Mouse (Mus musculus) G1E (cell line): Measurements from ENCODE around the gene Pax5. TPM values are rescaled to one million over a fixed set of nuclear protein-coding genes. Genes with fewer than 3 reads are reported as not detected.

Source experiments
- ATAC-seq: 2 replicates; pipeline ENCODE4 v1.8.0; 2016; ENCODE audit warnings: mild to moderate bottlenecking; ENCODE audit not compliant: insufficient number of reproducible peaks, poor library complexity, low FRiP score, severe bottlenecking; ENCODE audit errors: extremely low read depth
- DNase-seq: peaks from one replicate; pipeline ENCODE4 v3.0.0; 2012; ENCODE audit warnings: low spot score
- H3K27me3 ChIP-seq: 2 replicates; pipeline ENCODE4 v1.6.1; 2012; ENCODE audit warnings: mild to moderate bottlenecking, low read length, inconsistent platforms; ENCODE audit not compliant: insufficient read depth
- H3K36me3 ChIP-seq: replicated peaks from 2 replicates; pipeline ENCODE3; 2012; ENCODE audit warnings: mild to moderate bottlenecking, inconsistent platforms
- H3K4me1 ChIP-seq: 2 replicates; pipeline ENCODE4 v1.6.1; 2012; ENCODE audit warnings: low read depth, low read length, inconsistent platforms, mixed read lengths; ENCODE audit not compliant: insufficient read depth
- H3K4me3 ChIP-seq: 2 replicates; pipeline ENCODE4 v1.5.1; 2012; ENCODE audit warnings: low read depth, mild to moderate bottlenecking, inconsistent platforms, low read length, moderate library complexity, mixed read lengths
- H3K9me3 ChIP-seq: replicated peaks from 2 replicates; pipeline ENCODE4 v1.6.1; 2012; ENCODE audit warnings: inconsistent platforms
- CTCF ChIP-seq: IDR thresholded peaks from 2 replicates; pipeline ENCODE4 v1.5.1; 2012; ENCODE audit warnings: low read depth, low read length, inconsistent platforms, mixed read lengths
- GATA1 ChIP-seq: IDR thresholded peaks from 2 replicates; pipeline ENCODE4 v1.6.1; 2012; ENCODE audit warnings: borderline replicate concordance, low read length, inconsistent platforms, mixed read lengths
- GATA2 ChIP-seq: IDR thresholded peaks from 2 replicates; pipeline ENCODE4 v1.6.1; 2012; ENCODE audit warnings: low read depth, low read length, inconsistent platforms, borderline replicate concordance
- POLR2AphosphoS5 ChIP-seq: IDR thresholded peaks from 2 replicates; pipeline ENCODE4 v1.6.1; 2012; ENCODE audit warnings: low read depth, low read length, inconsistent platforms; ENCODE audit not compliant: insufficient replicate concordance
- TAL1 ChIP-seq: conservative IDR thresholded peaks from 2 replicates; pipeline ENCODE4 v1.6.1; 2012; ENCODE audit warnings: low read depth, low read length, inconsistent platforms, mixed read lengths
- polyA plus RNA-seq: library from polyadenylated mRNA; stranded (reverse); fragments of >175 nt; gene quantifications from 2 replicates; pipeline ENCODE4 v1.2.3, GENCODE M21; 2012
- total RNA-seq, 2 experiments: library from RNA; stranded (forward) in 1 of 2; stranded (reverse) in 1 of 2; fragments of 200-1000 nt in 1 of 2; fragments of >200 nt in 1 of 2; fragmentation: Nextera tagmentation in 1 of 2; gene quantifications; 2 replicates each; pipeline ENCODE4 v1.2.3; 2014 to 2017

The Pax5 gene
- total and polyA plus RNA-seq, 3 experiments: 0.22 TPM; not detected in 2

- Histone ChIP-seq H3K27me3 (peaks cover 30% of the 10 kb centered on the region), H3K9me3 (peaks cover 3% of the 10 kb centered on the region), H3K4me3 (no peak overlapping the region), H3K36me3 (no peaks in the 10 kb centered on the region), H3K4me1 (no peaks in the 10 kb centered on the region)
- TF ChIP-seq TAL1: no peak
- peak; percentile 59 for TF ChIP-seq CTCF
- no peak for TF ChIP-seq POLR2AphosphoS5
- peak; percentile 6 for DNase-seq
- no peak for ATAC-seq
Observed at GRCm38 (mm10) chr4:44669485-44670181, 40.7 kb downstream of the Pax5 start.

GRCm38 (mm10) chr4:44668574-44668973 lies 41.7 kb downstream of the Pax5 start:
- Histone ChIP-seq H3K4me3 (no peak overlapping the region), H3K27me3 (peaks cover 23% of the 10 kb centered on the region), H3K36me3 (no peaks in the 10 kb centered on the region), H3K4me1 (no peaks in the 10 kb centered on the region), H3K9me3 (peaks cover 3% of the 10 kb centered on the region)
- DNase-seq (no peak), ATAC-seq (no peak)
- TF ChIP-seq GATA2 (no peak), CTCF (no peak), GATA1 (no peak), POLR2AphosphoS5 (no peak), TAL1 (no peak)

GRCm38 (mm10) chr4:44668172-44668571 lies 42.1 kb downstream of the Pax5 start:
- no peak for TF ChIP-seq TAL1
- no peak for TF ChIP-seq GATA1
- no peak for TF ChIP-seq CTCF
- TF ChIP-seq POLR2AphosphoS5: no peak
- TF ChIP-seq GATA2: no peak
- Histone ChIP-seq H3K36me3 (no peaks in the 10 kb centered on the region), H3K4me3 (no peak overlapping the region), H3K27me3 (peaks cover 20% of the 10 kb centered on the region), H3K9me3 (peaks cover 3% of the 10 kb centered on the region), H3K4me1 (no peaks in the 10 kb centered on the region)
- no peak for DNase-seq
- no peak for ATAC-seq

GRCm38 (mm10) chr4:44667369-44667768 lies 42.9 kb downstream of the Pax5 start:
- TF ChIP-seq POLR2AphosphoS5 (no peak), TAL1 (no peak), CTCF (no peak), GATA1 (no peak), GATA2 (no peak)
- Histone ChIP-seq H3K4me3 (no peak overlapping the region), H3K9me3 (peaks cover 3% of the 10 kb centered on the region), H3K27me3 (peaks cover 12% of the 10 kb centered on the region), H3K4me1 (no peaks in the 10 kb centered on the region), H3K36me3 (no peaks in the 10 kb centered on the region)
- DNase-seq (no peak), ATAC-seq (no peak)

GRCm38 (mm10) chr4:44664767-44665056 lies 45.6 kb downstream of the Pax5 start:
- H3K9me3 ChIP-seq: peaks cover 3% of the 10 kb centered on the region
- DNase-seq (no peak), ATAC-seq (no peak)
- H3K4me3 ChIP-seq: no peak overlapping the region
- peaks cover 11% of the 10 kb centered on the region for H3K27me3 ChIP-seq
- no peaks in the 10 kb centered on the region for H3K4me1 ChIP-seq
- TF ChIP-seq GATA2: no peak
- TF ChIP-seq CTCF: no peak
- no peak for TF ChIP-seq TAL1
- no peak for TF ChIP-seq POLR2AphosphoS5
- no peak for TF ChIP-seq GATA1
- H3K36me3 ChIP-seq: no peaks in the 10 kb centered on the region

GRCm38 (mm10) chr4:44664004-44664766 lies 46.1 kb downstream of the Pax5 start:
- Histone ChIP-seq H3K4me3 (no peak overlapping the region), H3K36me3 (no peaks in the 10 kb centered on the region), H3K4me1 (no peaks in the 10 kb centered on the region), H3K27me3 (peaks cover 14% of the 10 kb centered on the region), H3K9me3 (no peaks in the 10 kb centered on the region)
- TF ChIP-seq CTCF: no peak
- no peak for TF ChIP-seq GATA1
- no peak for TF ChIP-seq POLR2AphosphoS5
- TF ChIP-seq GATA2: no peak
- TF ChIP-seq TAL1: no peak
- ATAC-seq: no peak
- DNase-seq: no peak

GRCm38 (mm10) chr4:44663489-44663888 lies 46.8 kb downstream of the Pax5 start:
- DNase-seq (no peak), ATAC-seq (no peak)
- no peak for TF ChIP-seq GATA2
- no peak for TF ChIP-seq TAL1
- no peak for TF ChIP-seq POLR2AphosphoS5
- TF ChIP-seq CTCF: no peak
- no peak for TF ChIP-seq GATA1
- H3K4me3 ChIP-seq: no peak overlapping the region
- no peaks in the 10 kb centered on the region for H3K9me3 ChIP-seq
- H3K36me3 ChIP-seq: no peaks in the 10 kb centered on the region
- peaks cover 18% of the 10 kb centered on the region for H3K27me3 ChIP-seq
- H3K4me1 ChIP-seq: no peaks in the 10 kb centered on the region
